Mouse (Mus musculus): Measurements from ENCODE around the gene Kdm5b. TPM values are rescaled to one million over a fixed set of nuclear protein-coding genes. Genes with fewer than 3 reads are reported as not detected.

The Kdm5b gene
- total RNA-seq, 1 experiment from 2014 or later, result 22.2 TPM

GRCm38 (mm10) chr1:134636684-134637083, 76.7 kb downstream of the Kdm5b start:
- no peak for ATAC-seq (replicated peaks; ENCODE audit: insufficient number of reproducible peaks, low FRiP score, low TSS enrichment, poor library complexity, severe bottlenecking)

- ATAC-seq (replicated peaks; ENCODE audit: insufficient number of reproducible peaks, low FRiP score, low TSS enrichment, poor library complexity, severe bottlenecking), result no peak
Measured at GRCm38 (mm10) chr1:134638041-134638440, 78.1 kb downstream of the Kdm5b start.

GRCm38 (mm10) chr1:134638522-134638921, 78.6 kb downstream of the Kdm5b start:
- ATAC-seq (replicated peaks; ENCODE audit: insufficient number of reproducible peaks, low FRiP score, low TSS enrichment, poor library complexity, severe bottlenecking), result no peak

GRCm38 (mm10) chr1:134639460-134639859, 79.5 kb downstream of the Kdm5b start:
- no peak for ATAC-seq (replicated peaks; ENCODE audit: insufficient number of reproducible peaks, low FRiP score, low TSS enrichment, poor library complexity, severe bottlenecking)

GRCm38 (mm10) chr1:134641507-134641906, 81.5 kb downstream of the Kdm5b start:
- no peak for ATAC-seq (replicated peaks; ENCODE audit: insufficient number of reproducible peaks, low FRiP score, low TSS enrichment, poor library complexity, severe bottlenecking)

- no peak for ATAC-seq (replicated peaks; ENCODE audit: insufficient number of reproducible peaks, low FRiP score, low TSS enrichment, poor library complexity, severe bottlenecking)
Measured at GRCm38 (mm10) chr1:134643702-134644101, 83.7 kb downstream of the Kdm5b start.

- ATAC-seq (replicated peaks; ENCODE audit: insufficient number of reproducible peaks, low FRiP score, low TSS enrichment, poor library complexity, severe bottlenecking), result no peak
Measured at GRCm38 (mm10) chr1:134645408-134646200, 85.6 kb downstream of the Kdm5b start.

- no peak for ATAC-seq (replicated peaks; ENCODE audit: insufficient number of reproducible peaks, low FRiP score, low TSS enrichment, poor library complexity, severe bottlenecking)
Measured at GRCm38 (mm10) chr1:134646261-134646962, 86.4 kb downstream of the Kdm5b start, which contains the start of gene Syt2. Gene Syt2 (plus strand): TSS chr1:134646677.

GRCm38 (mm10) chr1:134646963-134647282, 87.0 kb downstream of the Kdm5b start:
- no peak for ATAC-seq (replicated peaks; ENCODE audit: insufficient number of reproducible peaks, low FRiP score, low TSS enrichment, poor library complexity, severe bottlenecking)

- ATAC-seq (replicated peaks; ENCODE audit: insufficient number of reproducible peaks, low FRiP score, low TSS enrichment, poor library complexity, severe bottlenecking), result no peak
Measured at GRCm38 (mm10) chr1:134647591-134647990, 87.6 kb downstream of the Kdm5b start.

GRCm38 (mm10) chr1:134650816-134651215, 90.8 kb downstream of the Kdm5b start:
- no peak for ATAC-seq (replicated peaks; ENCODE audit: insufficient number of reproducible peaks, low FRiP score, low TSS enrichment, poor library complexity, severe bottlenecking)

GRCm38 (mm10) chr1:134651268-134651850, 91.4 kb downstream of the Kdm5b start:
- no peak for ATAC-seq (replicated peaks; ENCODE audit: insufficient number of reproducible peaks, low FRiP score, low TSS enrichment, poor library complexity, severe bottlenecking)

- ATAC-seq (replicated peaks; ENCODE audit: insufficient number of reproducible peaks, low FRiP score, low TSS enrichment, poor library complexity, severe bottlenecking), result no peak
Measured at GRCm38 (mm10) chr1:134651851-134652398, 92.0 kb downstream of the Kdm5b start.

GRCm38 (mm10) chr1:134653603-134654257, 93.8 kb downstream of the Kdm5b start:
- ATAC-seq (replicated peaks; ENCODE audit: insufficient number of reproducible peaks, low FRiP score, low TSS enrichment, poor library complexity, severe bottlenecking), result no peak

- ATAC-seq (replicated peaks; ENCODE audit: insufficient number of reproducible peaks, low FRiP score, low TSS enrichment, poor library complexity, severe bottlenecking), result no peak
Measured at GRCm38 (mm10) chr1:134658841-134659240, 98.9 kb downstream of the Kdm5b start.

- no peak for ATAC-seq (replicated peaks; ENCODE audit: insufficient number of reproducible peaks, low FRiP score, low TSS enrichment, poor library complexity, severe bottlenecking)
Measured at GRCm38 (mm10) chr1:134660163-134660562, 100.2 kb downstream of the Kdm5b start.

GRCm38 (mm10) chr1:134671234-134672070, 111.5 kb downstream of the Kdm5b start:
- ATAC-seq (replicated peaks; ENCODE audit: insufficient number of reproducible peaks, low FRiP score, low TSS enrichment, poor library complexity, severe bottlenecking), result no peak

GRCm38 (mm10) chr1:134674312-134674711, 114.3 kb downstream of the Kdm5b start:
- 0 out of 2 replicates have a peak, but pooled peaks have one; percentile 38 for ATAC-seq (replicated peaks; ENCODE audit: insufficient number of reproducible peaks, low FRiP score, low TSS enrichment, poor library complexity, severe bottlenecking)
